Mouse (Mus musculus) lung, postnatal 0 days (tissue): Measurements from ENCODE around the gene Prrc2b. TPM values are rescaled to one million over a fixed set of nuclear protein-coding genes. Genes with fewer than 3 reads are reported as not detected.
A peak's percentile ranks its signal among the peaks of the same experiment; 100 is the strongest.

Experiments
- ATAC-seq: fragments of 200-750 bp; cut with Nextera tagmentation; 2 replicates; pipeline ENCODE4 v1.8.0; 2017; ENCODE audit warnings: moderate library complexity
- DNase-seq: peaks from one replicate; pipeline ENCODE4 v3.0.0-alpha.2; 2016; ENCODE audit warnings: low spot score
- H3K27ac ChIP-seq: fragments of 300-500 bp; sonication (generic); 2 replicates; pipeline ENCODE4 v1.5.1; 2014; ENCODE audit warnings: antibody characterized with exemption, mild to moderate bottlenecking, low read length, mixed read lengths
- H3K27me3 ChIP-seq: fragments of 300-500 bp; sonication (generic); replicated peaks from 2 replicates; pipeline ENCODE4 v1.6.1; 2014; ENCODE audit warnings: low read length, mixed read lengths; ENCODE audit not compliant: insufficient read depth
- H3K36me3 ChIP-seq: fragments of 300-500 bp; sonication (generic); 2 replicates; pipeline ENCODE4 v1.6.1; 2014; ENCODE audit warnings: low read length, mixed read lengths; ENCODE audit not compliant: insufficient read depth
- H3K4me1 ChIP-seq: fragments of 300-500 bp; sonication (generic); 2 replicates; pipeline ENCODE4 v1.6.1; 2014; ENCODE audit warnings: antibody characterized with exemption, low read depth, low read length, mixed read lengths; ENCODE audit not compliant: insufficient read depth
- H3K4me2 ChIP-seq: fragments of 300-500 bp; sonication (generic); replicated peaks from 2 replicates; pipeline ENCODE4 v1.6.1; 2014; ENCODE audit warnings: low read depth, mild to moderate bottlenecking, low read length, moderate library complexity, mixed read lengths
- H3K4me3 ChIP-seq: fragments of 300-500 bp; sonication (generic); 2 replicates; pipeline ENCODE4 v1.5.1; 2014; ENCODE audit warnings: low read depth, low read length
- H3K9ac ChIP-seq: fragments of 300-500 bp; sonication (generic); replicated peaks from 2 replicates; pipeline ENCODE4 v1.6.1; 2014; ENCODE audit warnings: low read depth, mild to moderate bottlenecking
- H3K9me3 ChIP-seq: fragments of 300-500 bp; sonication (generic); 2 replicates; pipeline ENCODE4 v1.6.1; 2016; ENCODE audit warnings: low read length, mixed read lengths
- CTCF ChIP-seq: IDR thresholded peaks from 2 replicates; pipeline ENCODE4 v1.5.1; 2016; ENCODE audit warnings: antibody characterized with exemption, mild to moderate bottlenecking
- EP300 ChIP-seq: IDR thresholded peaks from 2 replicates; pipeline ENCODE4 v1.6.1; 2016; ENCODE audit warnings: antibody characterized with exemption, mild to moderate bottlenecking, control low read depth
- WGBS: fragments of 180-500 bp; shearing (Covaris S2); extraction: QIAGEN DNeasy Blood & Tissue Kit; methylation state at CpG from one replicate; pipeline ENCODE4 v1.1.7; 2014; 5-methylcytosine and 5-hydroxymethylcytosine counted together
- polyA plus RNA-seq: library from polyadenylated mRNA; unstranded; fragments of >200 nt; fragmentation: Nextera tagmentation; extraction: Ambion mirVana; gene quantifications from 2 replicates; pipeline ENCODE4 v1.2.1, GENCODE M21; 2015

Gene Prrc2b
- polyA plus RNA-seq, 1 experiment from 2014 or later = 21.2 TPM

DNA sequence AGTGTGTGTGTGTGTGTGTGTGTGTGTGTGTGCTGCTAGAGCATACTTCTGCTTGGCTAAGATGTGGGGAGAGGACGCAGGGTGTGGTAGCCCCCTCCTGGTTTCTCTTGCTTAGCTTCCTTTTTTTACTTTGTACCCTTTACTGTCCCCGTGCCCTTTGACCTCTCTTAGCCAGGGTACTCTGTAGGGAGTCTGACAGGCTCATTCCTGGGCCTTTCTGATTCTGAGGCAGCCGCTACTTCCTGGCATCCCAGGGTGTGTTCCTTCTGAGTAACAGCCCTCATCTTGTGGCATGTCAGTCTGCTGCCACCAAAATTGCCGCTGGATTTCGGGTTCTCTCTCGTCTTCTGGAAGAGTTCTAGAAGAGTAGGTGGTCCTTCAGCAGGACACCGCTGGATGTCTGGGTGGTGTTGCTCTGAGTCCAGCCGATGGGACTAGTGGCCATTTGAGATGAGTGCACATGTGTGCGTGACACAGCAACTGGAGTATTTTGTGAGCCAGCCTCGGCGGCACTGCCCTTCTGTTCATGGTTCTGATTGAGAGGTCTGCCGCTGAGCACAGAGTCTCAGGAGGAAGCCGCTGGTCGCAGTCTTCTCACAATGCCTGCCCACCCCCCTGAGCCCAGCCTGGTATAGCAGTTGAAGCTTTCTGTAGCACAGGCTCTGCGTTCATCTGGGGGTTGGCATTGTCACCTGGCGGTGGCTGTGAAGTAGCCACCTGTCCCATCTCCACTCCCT lies 16.3 kb downstream of the Prrc2b start:
- Histone ChIP-seq H3K9ac (no peak overlapping the region), H3K27ac (peak overlapping the region; percentile 84), H3K4me2 (peak overlapping the region; percentile 32), H3K4me3 (no peak overlapping the region), H3K9me3 (no peaks in the 10 kb centered on the region), H3K36me3 (no peaks in the 10 kb centered on the region), H3K4me1 (peaks cover 31% of the 10 kb centered on the region; the same call in 1 of the 2 replicates), H3K27me3 (no peaks in the 10 kb centered on the region)
- ATAC-seq (peak; percentile 23), DNase-seq (peak; percentile 61)
- no peak for TF ChIP-seq CTCF
- no peak for TF ChIP-seq EP300
- WGBS = 16% methylated on average over 16 of the region's 16 CpGs

DNA sequence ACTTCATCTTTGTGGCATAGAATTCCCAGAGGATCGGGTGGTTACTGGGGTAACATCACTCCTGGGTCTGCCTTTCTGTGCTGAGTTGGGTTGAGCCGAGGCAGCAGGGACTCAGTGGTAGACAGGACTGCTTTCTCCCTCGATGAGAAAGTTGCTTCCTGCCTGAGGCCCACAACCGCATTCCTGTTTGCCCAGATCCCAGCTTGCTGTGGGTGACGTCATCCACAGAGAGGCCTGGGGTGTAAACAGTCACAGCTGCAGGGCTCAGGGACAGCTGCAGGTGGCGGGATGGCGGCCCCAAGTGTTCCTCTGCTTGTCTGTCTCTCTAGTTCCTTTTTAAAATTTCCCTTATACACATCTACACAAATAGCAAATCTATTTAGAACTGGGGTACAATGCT lies 16.9 kb downstream of the Prrc2b start:
- Histone ChIP-seq H3K4me3 (no peak overlapping the region), H3K27ac (peak overlapping the region; percentile 84), H3K27me3 (no peaks in the 10 kb centered on the region), H3K4me2 (peak overlapping the region; percentile 32), H3K9ac (no peak overlapping the region), H3K9me3 (no peaks in the 10 kb centered on the region), H3K4me1 (peaks cover 31% of the 10 kb centered on the region; the same call in 1 of the 2 replicates), H3K36me3 (no peaks in the 10 kb centered on the region)
- ATAC-seq = peak; percentile 84
- DNase-seq = peak; percentile 91
- TF ChIP-seq EP300 = no peak
- peak; percentile 57 for TF ChIP-seq CTCF
- WGBS = 5% methylated on average over 7 of the region's 7 CpGs

DNA sequence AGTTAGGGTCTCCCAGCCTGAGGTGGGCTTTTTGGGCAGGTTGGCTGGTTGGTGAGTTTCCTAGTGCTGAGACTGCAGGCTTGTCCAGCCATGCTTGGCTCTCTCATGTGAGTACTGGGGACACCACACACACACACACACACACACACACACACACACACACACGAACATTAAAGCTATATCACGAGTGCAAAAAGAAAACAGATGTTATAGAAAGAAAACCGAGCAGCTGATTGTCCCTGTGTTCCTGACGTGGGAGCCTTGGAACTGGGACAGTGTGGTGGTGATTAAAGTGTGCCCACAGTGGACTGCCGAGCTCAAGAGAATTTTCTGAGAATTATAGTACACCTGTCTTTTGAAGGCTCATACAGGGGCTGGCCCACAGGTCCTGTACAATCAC lies 18.4 kb downstream of the Prrc2b start:
- DNase-seq (no peak), ATAC-seq (no peak)
- H3K4me1 ChIP-seq = peaks cover 35% of the 10 kb centered on the region
- H3K36me3 ChIP-seq = no peaks in the 10 kb centered on the region
- H3K4me3 ChIP-seq = no peak overlapping the region
- H3K9ac ChIP-seq = no peak overlapping the region
- no peak for TF ChIP-seq EP300
- no peak for TF ChIP-seq CTCF
- 53% methylated on average over 5 of the region's 5 CpGs for WGBS
- H3K9me3 ChIP-seq = no peaks in the 10 kb centered on the region
- H3K4me2 ChIP-seq = no peak overlapping the region
- no peak overlapping the region for H3K27ac ChIP-seq
- H3K27me3 ChIP-seq = no peaks in the 10 kb centered on the region

DNA sequence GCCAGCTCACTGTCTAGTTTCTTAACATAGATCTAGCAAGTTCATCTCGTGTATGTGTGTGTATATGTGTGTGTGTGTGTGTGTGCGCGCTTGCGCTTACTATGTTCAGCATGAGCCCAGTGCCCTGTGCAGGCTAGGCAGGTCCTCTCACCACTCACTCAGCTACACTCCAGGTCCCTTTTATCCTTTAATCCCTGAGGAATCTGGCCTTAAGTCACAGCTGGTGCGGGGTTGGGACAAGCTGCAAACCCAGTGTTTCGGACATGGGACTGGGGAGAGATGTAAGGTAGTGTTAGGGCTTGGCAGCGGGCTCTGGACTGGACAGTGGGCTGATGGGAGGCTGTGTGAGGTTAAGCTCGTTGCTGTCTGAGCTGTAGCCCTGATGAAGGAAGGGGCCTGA lies 19.1 kb downstream of the Prrc2b start:
- Histone ChIP-seq H3K27me3 (no peaks in the 10 kb centered on the region), H3K4me1 (peaks cover 33% of the 10 kb centered on the region), H3K4me2 (no peak overlapping the region), H3K9me3 (no peaks in the 10 kb centered on the region), H3K36me3 (no peaks in the 10 kb centered on the region), H3K27ac (no peak overlapping the region), H3K9ac (no peak overlapping the region), H3K4me3 (no peak overlapping the region)
- TF ChIP-seq EP300 = no peak
- no peak for TF ChIP-seq CTCF
- ATAC-seq (no peak), DNase-seq (no peak)
- 71% methylated on average over 8 of the region's 8 CpGs for WGBS

DNA sequence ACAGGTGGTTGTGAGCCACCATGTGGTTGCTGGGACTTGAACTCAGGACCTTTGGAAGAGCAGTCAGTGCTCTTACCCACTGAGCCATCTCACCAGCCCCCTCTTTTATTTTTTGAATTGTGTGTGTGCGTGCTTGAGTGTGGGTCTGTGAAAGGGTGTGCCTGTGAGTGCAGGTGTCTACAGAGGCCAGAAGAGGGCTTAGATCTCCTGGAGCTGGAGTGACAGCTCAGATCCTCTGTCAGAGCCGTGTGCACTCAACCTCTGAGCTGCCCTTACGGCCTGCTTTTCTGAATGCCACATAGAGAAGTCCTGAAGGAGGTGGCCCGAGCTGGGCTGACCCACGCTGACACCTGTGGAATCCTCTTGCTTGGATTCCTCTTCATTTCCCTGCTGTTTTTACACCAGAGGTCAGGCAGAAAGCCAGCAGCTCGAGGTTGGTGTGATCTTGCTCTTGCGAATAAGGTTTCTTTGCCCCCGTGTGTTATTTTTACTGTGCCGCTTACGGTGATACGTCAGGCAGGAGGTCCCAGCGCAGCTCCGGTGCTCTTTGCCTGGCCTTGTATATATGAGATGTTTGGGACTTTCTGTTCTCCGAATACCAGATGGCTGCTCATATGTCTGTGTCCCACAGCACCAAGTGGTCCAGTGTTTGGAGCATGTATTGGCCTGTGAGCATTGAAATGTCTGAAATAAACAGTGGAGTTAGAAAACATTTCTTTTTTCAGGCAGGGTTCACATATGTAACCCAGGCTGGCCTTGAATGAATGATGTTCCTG lies 21.0 kb downstream of the Prrc2b start:
- Histone ChIP-seq H3K4me2 (no peak overlapping the region), H3K4me1 (peaks cover 33% of the 10 kb centered on the region), H3K9me3 (no peaks in the 10 kb centered on the region), H3K36me3 (no peaks in the 10 kb centered on the region), H3K27ac (no peak overlapping the region), H3K9ac (no peak overlapping the region), H3K27me3 (no peaks in the 10 kb centered on the region), H3K4me3 (no peak overlapping the region)
- TF ChIP-seq CTCF (no peak), EP300 (no peak)
- ATAC-seq = no peak
- DNase-seq = no peak
- WGBS = 79% methylated on average over 14 of the region's 14 CpGs

DNA sequence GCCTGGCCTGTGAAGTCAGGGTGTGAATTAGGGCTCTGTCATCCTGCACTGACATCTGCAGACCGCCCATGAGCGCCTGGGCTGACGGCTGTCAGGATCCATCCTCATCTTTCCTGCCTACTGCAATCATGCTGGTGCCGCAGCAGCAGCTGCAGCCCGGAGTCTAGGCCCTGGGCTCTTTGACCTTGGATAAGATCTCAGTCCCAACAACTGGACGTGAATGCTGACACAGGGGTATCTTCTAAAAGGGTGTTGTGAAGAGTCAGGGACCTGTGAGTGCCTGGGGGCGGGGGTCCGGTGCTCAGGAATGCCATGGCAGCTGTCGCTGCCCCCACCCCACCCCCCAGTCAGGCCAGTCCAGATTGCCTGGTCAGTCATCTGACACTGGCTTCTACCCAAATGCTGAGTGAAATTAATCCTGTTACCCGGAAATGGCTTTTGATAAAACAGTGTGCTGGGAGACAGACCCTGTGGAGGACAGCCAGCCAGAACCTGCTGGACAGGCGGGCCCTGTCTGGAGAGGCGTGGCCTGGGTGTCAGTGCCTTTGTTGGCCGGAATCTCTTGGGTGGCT lies 23.4 kb downstream of the Prrc2b start:
- H3K4me2 ChIP-seq = no peak overlapping the region
- H3K4me3 ChIP-seq = no peak overlapping the region
- no peaks in the 10 kb centered on the region for H3K36me3 ChIP-seq
- ATAC-seq (peak; percentile 93), DNase-seq (peak; percentile 94)
- H3K27me3 ChIP-seq = no peaks in the 10 kb centered on the region
- H3K9me3 ChIP-seq = no peaks in the 10 kb centered on the region
- TF ChIP-seq CTCF = no peak
- TF ChIP-seq EP300 = no peak
- 8% methylated on average over 13 of the region's 13 CpGs for WGBS
- peak overlapping the region; percentile 68 for H3K27ac ChIP-seq
- no peak overlapping the region for H3K9ac ChIP-seq
- peaks cover 19% of the 10 kb centered on the region for H3K4me1 ChIP-seq
